Mouse (Mus musculus) lung, embryonic 16.5 days (tissue): ENCODE measurements around the gene Nup54. TPM values are rescaled to one million over a fixed set of nuclear protein-coding genes. Genes with fewer than 3 reads are reported as not detected.

ENCODE experiments used
- ATAC-seq: fragments of 200-750 bp; cut with Nextera tagmentation; 2 replicates; pipeline ENCODE4 v1.8.0; 2017; ENCODE audit warnings: low read depth, mild to moderate bottlenecking, moderate library complexity
- H3K27ac ChIP-seq: fragments of 300-500 bp; sonication (generic); 2 replicates; pipeline ENCODE4 v1.5.1; 2014; ENCODE audit warnings: mild to moderate bottlenecking, control low read depth, low read length
- H3K27me3 ChIP-seq: fragments of 300-500 bp; sonication (generic); 2 replicates; pipeline ENCODE4 v1.6.1; 2014; ENCODE audit warnings: low read depth, low read length, mixed read lengths; ENCODE audit not compliant: control insufficient read depth, insufficient read depth
- H3K36me3 ChIP-seq: fragments of 300-500 bp; sonication (generic); 2 replicates; pipeline ENCODE4 v1.6.1; 2014; ENCODE audit warnings: low read length; ENCODE audit not compliant: control insufficient read depth, insufficient read depth
- H3K4me1 ChIP-seq: fragments of 300-500 bp; sonication (generic); replicated peaks from 2 replicates; pipeline ENCODE4 v1.6.1; 2014; ENCODE audit warnings: low read length, mixed read lengths; ENCODE audit not compliant: control insufficient read depth, insufficient read depth
- H3K4me2 ChIP-seq: fragments of 300-500 bp; sonication (generic); 2 replicates; pipeline ENCODE4 v1.6.1; 2014; ENCODE audit warnings: low read depth, low read length, control low read depth
- H3K4me3 ChIP-seq: fragments of 300-500 bp; sonication (generic); 2 replicates; pipeline ENCODE4 v1.5.1; 2014; ENCODE audit warnings: mild to moderate bottlenecking, low read length, control low read depth
- H3K9ac ChIP-seq: fragments of 300-500 bp; sonication (generic); 2 replicates; pipeline ENCODE4 v1.6.1; 2014; ENCODE audit warnings: low read length, control low read depth
- H3K9me3 ChIP-seq: fragments of 300-500 bp; sonication (generic); 2 replicates; pipeline ENCODE4 v1.6.1; 2016; ENCODE audit warnings: low read length; ENCODE audit not compliant: control insufficient read depth
- WGBS: fragments of 180-500 bp; shearing (Covaris S2); extraction: QIAGEN DNeasy Blood & Tissue Kit; methylation state at CpG from one replicate; pipeline ENCODE4 v1.1.7; 2014; 5-methylcytosine and 5-hydroxymethylcytosine counted together
- polyA plus RNA-seq: library from polyadenylated mRNA; unstranded; fragments of >200 nt; fragmentation: Nextera tagmentation; extraction: Ambion mirVana; gene quantifications from 2 replicates; pipeline ENCODE4 v1.2.1, GENCODE M21; 2015

The Nup54 gene
- 52.5 and 57.3 TPM in 2 replicates for polyA plus RNA-seq

- peak within 1 kb of the TSS; percentile 83 for H3K4me3 ChIP-seq
- ATAC-seq: peak; percentile 99
These were observed at the start of gene Nup54 for GRCm38 (mm10) chr5:92435025-92435584. TSS of gene Nup54 (minus strand) at chr5:92435219.

DNA sequence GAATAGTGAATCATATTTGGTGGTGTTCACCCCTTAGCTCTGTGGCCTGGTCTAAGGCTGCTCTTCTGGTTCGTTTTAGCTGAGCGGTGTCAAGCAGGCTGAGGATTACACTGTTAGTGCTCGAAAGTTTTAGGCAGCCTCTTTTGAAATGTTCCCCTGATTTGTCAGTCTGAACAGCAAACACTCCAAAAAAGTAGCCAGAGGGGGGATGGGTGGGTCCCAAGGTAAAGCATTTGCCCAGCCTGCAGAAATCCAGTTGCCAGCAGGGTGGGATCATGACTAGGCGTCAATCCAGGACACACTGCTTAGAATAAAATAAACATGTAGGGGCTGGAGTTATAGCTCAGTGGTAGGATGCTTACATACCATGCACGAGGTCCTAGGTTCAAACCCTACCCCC, 37.8 kb upstream of the Nup54 start:
- ATAC-seq: no peak
- no peaks in the 10 kb centered on the region for H3K27me3 ChIP-seq
- peaks cover 4% of the 10 kb centered on the region; the same call in 1 of the 2 replicates for H3K4me1 ChIP-seq
- no peak overlapping the region for H3K9ac ChIP-seq
- H3K27ac ChIP-seq: no peak overlapping the region
- 38% methylated on average over 5 of the region's 5 CpGs for WGBS
- peaks cover 6% of the 10 kb centered on the region for H3K36me3 ChIP-seq
- no peak overlapping the region for H3K4me3 ChIP-seq
- no peak overlapping the region for H3K4me2 ChIP-seq
- H3K9me3 ChIP-seq: no peaks in the 10 kb centered on the region

More at GRCm38 (mm10) chr5:92435025-92435584, at the start of gene Nup54:
- Histone ChIP-seq H3K9me3 (no peaks in the 10 kb centered on the region), H3K4me1 (peaks cover 8% of the 10 kb centered on the region; the same call in 1 of the 2 replicates), H3K36me3 (peaks cover 2% of the 10 kb centered on the region; the same call in 1 of the 2 replicates), H3K27ac (peak within 1 kb of the TSS; percentile 87), H3K27me3 (no peaks in the 10 kb centered on the region), H3K4me2 (peak within 1 kb of the TSS; percentile 96), H3K9ac (peak within 1 kb of the TSS; percentile 93)
- WGBS: under 1% methylated on average over 34 of the region's 34 CpGs

- 78% methylated on average over 4 of the region's 4 CpGs for WGBS
- no peak overlapping the region for H3K4me2 ChIP-seq
- no peak overlapping the region for H3K27ac ChIP-seq
- no peak overlapping the region for H3K4me3 ChIP-seq
- ATAC-seq: no peak
- peaks cover 6% of the 10 kb centered on the region for H3K36me3 ChIP-seq
- peaks cover 12% of the 10 kb centered on the region for H3K4me1 ChIP-seq
- H3K9me3 ChIP-seq: no peaks in the 10 kb centered on the region
- no peak overlapping the region for H3K9ac ChIP-seq
- no peaks in the 10 kb centered on the region for H3K27me3 ChIP-seq
These were observed 36.5 kb upstream of the Nup54 start for GRCm38 (mm10) chr5:92471531-92471930.

DNA sequence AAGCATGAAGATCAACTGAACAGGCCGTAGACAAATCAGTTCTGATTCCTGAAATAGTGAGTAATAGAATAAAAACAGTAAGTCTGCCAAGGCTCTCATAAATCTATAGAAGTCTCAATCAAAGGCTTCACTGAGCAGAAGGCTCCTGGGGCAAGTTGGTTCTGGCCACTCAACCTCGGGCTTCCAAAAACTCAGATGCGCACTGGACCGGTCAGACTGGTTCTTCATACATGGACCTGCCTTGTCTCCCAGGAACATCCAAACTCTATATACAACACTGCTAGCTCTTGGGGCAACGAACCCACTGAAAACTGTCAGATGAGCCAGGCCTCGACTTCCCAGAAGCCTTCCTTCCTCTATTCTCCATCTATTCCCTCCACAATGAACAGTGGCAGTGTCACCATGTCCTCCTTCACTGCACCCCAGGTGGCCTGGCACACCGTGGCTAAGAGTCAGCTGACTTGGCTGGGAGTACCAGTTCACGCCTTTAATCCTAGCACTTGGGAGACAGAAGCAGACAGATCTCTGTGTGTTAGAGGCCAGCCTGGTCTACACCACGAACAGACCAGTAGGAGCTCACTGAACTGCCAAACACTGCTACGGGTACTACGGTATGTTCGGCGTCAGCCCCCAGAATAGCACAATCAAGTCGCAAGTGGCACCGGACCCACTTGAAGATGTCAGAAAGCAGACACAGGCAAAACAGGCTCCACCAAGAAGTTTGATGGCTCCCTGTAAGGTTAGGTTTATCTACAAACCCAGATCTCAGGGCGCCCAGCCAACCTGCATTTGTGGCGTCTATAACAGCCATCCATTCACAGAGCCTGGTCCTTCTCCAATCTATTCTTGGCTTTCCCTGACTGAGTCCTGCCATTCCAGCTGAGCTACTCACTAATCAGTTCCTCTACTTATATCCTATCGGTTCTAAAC, 34.4 kb upstream of the Nup54 start:
- ATAC-seq: no peak
- H3K4me1 ChIP-seq: peaks cover 12% of the 10 kb centered on the region
- WGBS: 84% methylated on average over 18 of the region's 18 CpGs
- H3K4me3 ChIP-seq: no peak overlapping the region
- H3K36me3 ChIP-seq: no peaks in the 10 kb centered on the region
- H3K27ac ChIP-seq: no peak overlapping the region
- H3K9me3 ChIP-seq: no peaks in the 10 kb centered on the region
- H3K4me2 ChIP-seq: no peak overlapping the region
- no peak overlapping the region for H3K9ac ChIP-seq
- no peaks in the 10 kb centered on the region for H3K27me3 ChIP-seq

GRCm38 (mm10) chr5:92468234-92468633, 33.2 kb upstream of the Nup54 start:
- Histone ChIP-seq H3K4me2 (no peak overlapping the region), H3K9ac (no peak overlapping the region), H3K4me3 (no peak overlapping the region), H3K27ac (no peak overlapping the region), H3K27me3 (no peaks in the 10 kb centered on the region), H3K4me1 (peaks cover 12% of the 10 kb centered on the region), H3K9me3 (no peaks in the 10 kb centered on the region), H3K36me3 (no peaks in the 10 kb centered on the region)
- 0 out of 2 replicates have a peak, but pooled peaks have one; percentile 6 for ATAC-seq
- WGBS: 72% methylated on average over 6 of the region's 6 CpGs

GRCm38 (mm10) chr5:92467102-92467766, 32.2 kb upstream of the Nup54 start:
- peak; percentile 67 for ATAC-seq
- H3K9ac ChIP-seq: no peak overlapping the region
- 42% methylated on average over 8 of the region's 8 CpGs for WGBS
- no peak overlapping the region for H3K4me2 ChIP-seq
- no peaks in the 10 kb centered on the region for H3K27me3 ChIP-seq
- no peak overlapping the region for H3K4me3 ChIP-seq
- H3K9me3 ChIP-seq: no peaks in the 10 kb centered on the region
- no peaks in the 10 kb centered on the region for H3K36me3 ChIP-seq
- peak overlapping the region; percentile 42; the same call in 1 of the 2 replicates for H3K27ac ChIP-seq
- H3K4me1 ChIP-seq: peaks cover 12% of the 10 kb centered on the region

DNA sequence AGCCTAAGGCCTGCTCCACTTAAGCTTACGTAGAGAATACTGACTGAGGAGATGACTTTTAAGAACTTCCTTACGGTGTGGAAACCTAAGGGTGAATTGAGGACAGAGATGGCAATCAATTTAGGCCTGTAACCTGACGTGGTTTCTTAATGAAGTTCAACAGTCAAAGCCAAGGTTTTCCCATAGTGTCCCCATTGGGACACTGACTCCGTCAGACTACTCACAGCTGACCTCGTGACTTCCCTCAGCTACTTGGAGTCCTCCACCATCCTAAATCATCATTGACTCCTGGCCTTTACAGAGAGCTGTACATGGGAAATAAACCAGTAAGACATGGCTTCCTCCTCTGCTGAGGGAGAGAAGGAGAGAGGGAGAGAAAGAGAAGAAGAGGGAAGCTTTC, 30.5 kb upstream of the Nup54 start:
- H3K4me3 ChIP-seq: no peak overlapping the region
- H3K27ac ChIP-seq: no peak overlapping the region
- no peak overlapping the region for H3K4me2 ChIP-seq
- no peaks in the 10 kb centered on the region for H3K9me3 ChIP-seq
- H3K36me3 ChIP-seq: peaks cover under 1% of the 10 kb centered on the region; the same call in 1 of the 2 replicates
- 82% methylated on average over 5 of the region's 5 CpGs for WGBS
- H3K27me3 ChIP-seq: no peaks in the 10 kb centered on the region
- peaks cover 12% of the 10 kb centered on the region for H3K4me1 ChIP-seq
- H3K9ac ChIP-seq: no peak overlapping the region
- no peak for ATAC-seq

DNA sequence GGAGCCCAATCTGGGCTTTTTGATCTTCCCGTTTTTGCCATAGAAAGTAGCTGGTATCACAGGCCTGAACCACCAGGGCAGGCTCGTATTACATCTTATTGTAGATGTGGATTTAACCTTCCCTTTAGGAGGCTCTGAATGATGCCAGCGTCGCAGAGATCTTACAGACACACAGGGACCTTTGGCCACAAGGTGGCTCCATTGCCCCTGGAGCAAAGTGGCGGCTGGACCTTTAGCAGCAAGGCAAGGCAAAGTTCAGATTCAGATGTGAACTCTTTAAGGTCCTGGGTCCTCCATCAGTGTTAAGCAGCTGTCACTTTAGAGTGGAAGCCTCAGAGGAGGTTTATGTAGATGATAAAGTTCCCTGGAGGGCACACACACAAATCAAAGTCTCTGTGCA, 26.3 kb upstream of the Nup54 start:
- WGBS: 25% methylated on average over 5 of the region's 5 CpGs
- H3K36me3 ChIP-seq: peaks cover 2% of the 10 kb centered on the region; the same call in 1 of the 2 replicates
- no peak overlapping the region for H3K9ac ChIP-seq
- H3K27me3 ChIP-seq: no peaks in the 10 kb centered on the region
- H3K4me1 ChIP-seq: no peaks in the 10 kb centered on the region
- H3K9me3 ChIP-seq: no peaks in the 10 kb centered on the region
- H3K27ac ChIP-seq: no peak overlapping the region
- 0 out of 2 replicates have a peak, but pooled peaks have one; percentile 34 for ATAC-seq
- H3K4me3 ChIP-seq: no peak overlapping the region
- no peak overlapping the region for H3K4me2 ChIP-seq

DNA sequence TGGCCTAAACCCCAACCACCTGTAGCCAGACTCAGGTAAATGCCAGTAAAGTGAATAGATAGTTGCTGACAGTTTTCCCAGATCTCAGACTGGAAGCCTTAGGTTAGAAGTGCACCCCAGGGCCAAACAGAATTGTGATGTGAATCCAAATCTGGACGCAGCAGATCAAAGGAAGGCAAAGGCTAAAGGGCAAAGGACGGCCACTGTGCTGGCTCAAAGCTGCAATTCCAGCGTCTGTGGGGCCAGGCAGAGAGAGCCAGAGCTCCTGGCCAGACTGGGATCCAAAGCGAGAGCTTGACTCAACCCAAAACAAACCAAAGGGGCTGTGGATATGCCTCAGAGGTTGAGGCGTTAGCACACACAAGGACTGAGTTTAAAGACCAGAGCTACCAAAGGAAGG, 23.7 kb upstream of the Nup54 start:
- Histone ChIP-seq H3K27ac (no peak overlapping the region), H3K27me3 (no peaks in the 10 kb centered on the region)
- ATAC-seq: no peak

More for the DNA sequence above, 23.7 kb upstream of the Nup54 start:
- no peak overlapping the region for H3K4me2 ChIP-seq
- H3K9me3 ChIP-seq: no peaks in the 10 kb centered on the region
- peaks cover 5% of the 10 kb centered on the region; the same call in 1 of the 2 replicates for H3K36me3 ChIP-seq
- no peak overlapping the region for H3K4me3 ChIP-seq
- no peak overlapping the region for H3K9ac ChIP-seq
- H3K4me1 ChIP-seq: no peaks in the 10 kb centered on the region
- 40% methylated on average over 5 of the region's 5 CpGs for WGBS
